Mouse (Mus musculus): ENCODE results near the gene Foxe3. TPM values are rescaled to one million over a fixed set of nuclear protein-coding genes. Genes with fewer than 3 reads are reported as not detected.

The Foxe3 gene
- polyA plus RNA-seq, 1 experiment from 2014 or later, result 14.7 TPM

- H3K9me3 ChIP-seq (replicated peaks), result no peaks in the 10 kb centered on the region
- H3K27me3 ChIP-seq (ENCODE audit: low read depth, poor library complexity, severe bottlenecking), result peaks cover 100% of the 10 kb centered on the region
- peak overlapping the region; percentile 59 for H3K27ac ChIP-seq (replicated peaks)
- DNase-seq (ENCODE audit: low spot score), result peak; percentile 66
- peak overlapping the region; percentile 52 for H3K4me3 ChIP-seq
- H3K36me3 ChIP-seq, result no peaks in the 10 kb centered on the region
- under 1% methylated on average over 42 of the region's 42 CpGs for WGBS
- peaks cover 39% of the 10 kb centered on the region for H3K4me1 ChIP-seq
These were observed 24.0 kb downstream of the Foxe3 start for GRCm38 (mm10) chr4:114901643-114902351.

GRCm38 (mm10) chr4:114900866-114901642 lies 24.8 kb downstream of the Foxe3 start:
- H3K9me3 ChIP-seq (replicated peaks), result no peaks in the 10 kb centered on the region
- peaks cover 39% of the 10 kb centered on the region for H3K4me1 ChIP-seq
- H3K36me3 ChIP-seq, result no peaks in the 10 kb centered on the region
- H3K4me3 ChIP-seq, result peak overlapping the region; percentile 52
- DNase-seq (ENCODE audit: low spot score), result peak; percentile 39
- H3K27me3 ChIP-seq (ENCODE audit: low read depth, poor library complexity, severe bottlenecking), result peaks cover 100% of the 10 kb centered on the region
- H3K27ac ChIP-seq (replicated peaks), result no peak overlapping the region
- under 1% methylated on average over 33 of the region's 33 CpGs for WGBS

DNA sequence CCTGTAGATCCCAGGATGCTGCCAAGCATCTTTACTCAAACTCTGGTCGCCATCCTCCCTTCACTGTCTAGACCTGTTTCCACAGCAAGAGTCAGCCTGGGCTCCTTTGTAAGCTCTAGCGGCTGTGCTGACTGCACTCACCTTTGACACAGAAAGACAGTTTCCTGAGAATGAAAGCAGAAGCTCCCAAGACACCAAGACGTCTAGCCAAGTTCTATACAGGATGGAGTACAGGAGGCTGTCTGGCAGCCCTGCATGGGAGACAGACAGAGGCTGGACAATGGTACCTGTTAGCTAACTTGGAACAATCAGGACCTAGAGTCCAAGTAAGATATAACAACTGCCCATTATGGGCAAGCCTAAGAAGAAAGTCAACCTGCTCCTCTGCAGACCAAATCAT lies 25.9 kb downstream of the Foxe3 start:
- no peak for DNase-seq (ENCODE audit: low spot score)
- Histone ChIP-seq H3K4me1 (peaks cover 39% of the 10 kb centered on the region), H3K4me3 (no peak overlapping the region), H3K36me3 (no peaks in the 10 kb centered on the region), H3K27me3 (ENCODE audit: low read depth, poor library complexity, severe bottlenecking) (peaks cover 98% of the 10 kb centered on the region), H3K27ac (replicated peaks) (no peak overlapping the region), H3K9me3 (replicated peaks) (no peaks in the 10 kb centered on the region)
- 6% methylated on average over 3 of the region's 3 CpGs for WGBS

GRCm38 (mm10) chr4:114897853-114898252 lies 28.0 kb downstream of the Foxe3 start:
- H3K27me3 ChIP-seq (ENCODE audit: low read depth, poor library complexity, severe bottlenecking), result peaks cover 89% of the 10 kb centered on the region
- WGBS, result 15% methylated on average over 4 of the region's 4 CpGs
- DNase-seq (ENCODE audit: low spot score), result no peak

GRCm38 (mm10) chr4:114882232-114882631 lies 43.6 kb downstream of the Foxe3 start:
- Histone ChIP-seq H3K4me3 (no peak overlapping the region), H3K36me3 (no peaks in the 10 kb centered on the region), H3K27ac (replicated peaks) (no peak overlapping the region), H3K27me3 (ENCODE audit: low read depth, poor library complexity, severe bottlenecking) (peaks cover 12% of the 10 kb centered on the region), H3K9me3 (replicated peaks) (no peaks in the 10 kb centered on the region), H3K4me1 (0 out of 2 replicates have a peak, but pooled peaks cover 3% of the 10 kb centered on the region)
- DNase-seq (ENCODE audit: low spot score), result no peak
- WGBS, result 90% methylated on average over 1 of the region's 1 CpGs

More at GRCm38 (mm10) chr4:114897853-114898252, 28.0 kb downstream of the Foxe3 start:
- Histone ChIP-seq H3K9me3 (replicated peaks) (no peaks in the 10 kb centered on the region), H3K4me1 (peaks cover 27% of the 10 kb centered on the region), H3K4me3 (no peak overlapping the region), H3K27ac (replicated peaks) (no peak overlapping the region), H3K36me3 (no peaks in the 10 kb centered on the region)

DNA sequence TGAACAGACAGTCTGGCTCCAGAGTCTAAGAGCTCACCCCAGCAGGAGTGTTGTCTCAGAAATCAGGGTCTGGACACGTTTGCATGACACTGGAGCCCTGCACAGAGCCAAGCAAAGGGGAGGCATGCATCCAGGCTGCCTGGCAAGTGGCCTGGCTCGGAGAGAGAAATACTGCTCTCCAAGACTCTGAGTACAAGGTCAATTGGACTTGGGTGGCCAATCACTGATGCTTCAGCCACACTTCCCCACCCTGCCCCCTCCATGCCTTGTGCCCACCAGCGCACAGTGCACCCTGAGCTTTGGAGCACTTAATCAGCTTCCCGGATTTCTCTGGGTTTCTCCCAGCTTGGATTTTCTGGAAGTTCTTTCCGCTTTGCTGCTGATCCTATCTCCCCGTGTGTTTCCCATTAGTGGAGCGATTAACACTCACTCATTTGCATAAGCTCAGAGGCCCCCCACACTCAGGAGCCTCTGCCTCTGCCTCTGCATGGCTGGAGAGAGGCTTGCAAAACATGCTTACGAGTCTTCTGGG lies 49.3 kb downstream of the Foxe3 start:
- 18% methylated on average over 8 of the region's 8 CpGs for WGBS
- Histone ChIP-seq H3K4me3 (no peak overlapping the region), H3K27me3 (ENCODE audit: low read depth, poor library complexity, severe bottlenecking) (peaks cover 10% of the 10 kb centered on the region; the same call in 1 of the 2 replicates), H3K9me3 (replicated peaks) (no peaks in the 10 kb centered on the region), H3K4me1 (peaks cover 8% of the 10 kb centered on the region), H3K27ac (replicated peaks) (no peak overlapping the region), H3K36me3 (no peaks in the 10 kb centered on the region)
- no peak for DNase-seq (ENCODE audit: low spot score)

Other genes with a start within 250 kb of the Foxe3 start
- gene Gm12830, start 104.3 kb downstream of the Foxe3 start, polyA plus RNA-seq (2016; fragmentation: Nextera tagmentation; extraction: Ambion mirVana), result not detected in 2 replicates
- 2.1 and 3.3 TPM in 2 replicates for gene Foxd2, start 17.1 kb downstream of the Foxe3 start, polyA plus RNA-seq (2016; fragmentation: Nextera tagmentation; extraction: Ambion mirVana)
- 86.4 and 90.7 TPM in 2 replicates for gene Cmpk1, start 61.2 kb upstream of the Foxe3 start, polyA plus RNA-seq (2016; fragmentation: Nextera tagmentation; extraction: Ambion mirVana)
- gene Stil, start 74.1 kb upstream of the Foxe3 start, polyA plus RNA-seq (2016; fragmentation: Nextera tagmentation; extraction: Ambion mirVana), result 19.0 and 21.3 TPM in 2 replicates
- 2.7 and 5.2 TPM in 2 replicates for gene Tal1, start 130.4 kb upstream of the Foxe3 start, polyA plus RNA-seq (2016; fragmentation: Nextera tagmentation; extraction: Ambion mirVana)
- gene Pdzk1ip1, start 162.7 kb upstream of the Foxe3 start, polyA plus RNA-seq (2016; fragmentation: Nextera tagmentation; extraction: Ambion mirVana), result 7.9 and 9.5 TPM in 2 replicates
- 0.51 and 0.71 TPM in 2 replicates for gene Cyp4x1, start 208.3 kb upstream of the Foxe3 start, polyA plus RNA-seq (2016; fragmentation: Nextera tagmentation; extraction: Ambion mirVana)

All from midbrain, embryonic 10.5 days (tissue).